Mouse (Mus musculus) embryonic facial prominence, embryonic 15.5 days (tissue): ENCODE measurements around the gene Klf14. TPM values are rescaled to one million over a fixed set of nuclear protein-coding genes. Genes with fewer than 3 reads are reported as not detected.
A peak's percentile ranks its signal among the peaks of the same experiment; 100 is the strongest.

Experiments used
- ATAC-seq: fragments of 200-750 bp; cut with Nextera tagmentation; 2 replicates; pipeline ENCODE4 v1.8.0; 2017; ENCODE audit warnings: low read depth, moderate TSS enrichment; ENCODE audit not compliant: insufficient number of reproducible peaks, low FRiP score, low TSS enrichment
- H3K27ac ChIP-seq: fragments of 300-500 bp; sonication (generic); replicated peaks from 2 replicates; pipeline ENCODE4 v1.5.1; 2015; ENCODE audit warnings: mild to moderate bottlenecking, inconsistent platforms
- H3K27me3 ChIP-seq: fragments of 300-500 bp; sonication (generic); 2 replicates; pipeline ENCODE4 v1.6.1; 2015; ENCODE audit warnings: inconsistent platforms
- H3K36me3 ChIP-seq: fragments of 300-500 bp; sonication (generic); 2 replicates; pipeline ENCODE4 v1.6.1; 2015; ENCODE audit warnings: mild to moderate bottlenecking, inconsistent platforms
- H3K4me1 ChIP-seq: fragments of 300-500 bp; sonication (generic); 2 replicates; pipeline ENCODE4 v1.6.1; 2015; ENCODE audit warnings: inconsistent platforms
- H3K4me2 ChIP-seq: fragments of 300-500 bp; sonication (generic); replicated peaks from 2 replicates; pipeline ENCODE4 v1.6.1; 2015; ENCODE audit warnings: mild to moderate bottlenecking, inconsistent platforms
- H3K4me3 ChIP-seq: fragments of 300-500 bp; sonication (generic); replicated peaks from 2 replicates; pipeline ENCODE4 v1.5.1; 2015; ENCODE audit warnings: mild to moderate bottlenecking, inconsistent platforms
- H3K9ac ChIP-seq: fragments of 300-500 bp; sonication (generic); 2 replicates; pipeline ENCODE4 v1.6.1; 2015; ENCODE audit warnings: inconsistent platforms
- H3K9me3 ChIP-seq: fragments of 300-500 bp; sonication (generic); replicated peaks from 2 replicates; pipeline ENCODE4 v1.6.1; 2016; ENCODE audit warnings: inconsistent platforms
- WGBS: fragments of 180-500 bp; shearing (Covaris S2); methylation state at CpG from one replicate; pipeline ENCODE4 v1.1.7; 2015; 5-methylcytosine and 5-hydroxymethylcytosine counted together
- polyA plus RNA-seq: library from polyadenylated mRNA; unstranded; fragments of >200 nt; fragmentation: Nextera tagmentation; extraction: Ambion mirVana; gene quantifications from 2 replicates; pipeline ENCODE4 v1.2.1, GENCODE M21; 2015

The Klf14 gene
- polyA plus RNA-seq, result 8.4 and 11.9 TPM in 2 replicates

DNA sequence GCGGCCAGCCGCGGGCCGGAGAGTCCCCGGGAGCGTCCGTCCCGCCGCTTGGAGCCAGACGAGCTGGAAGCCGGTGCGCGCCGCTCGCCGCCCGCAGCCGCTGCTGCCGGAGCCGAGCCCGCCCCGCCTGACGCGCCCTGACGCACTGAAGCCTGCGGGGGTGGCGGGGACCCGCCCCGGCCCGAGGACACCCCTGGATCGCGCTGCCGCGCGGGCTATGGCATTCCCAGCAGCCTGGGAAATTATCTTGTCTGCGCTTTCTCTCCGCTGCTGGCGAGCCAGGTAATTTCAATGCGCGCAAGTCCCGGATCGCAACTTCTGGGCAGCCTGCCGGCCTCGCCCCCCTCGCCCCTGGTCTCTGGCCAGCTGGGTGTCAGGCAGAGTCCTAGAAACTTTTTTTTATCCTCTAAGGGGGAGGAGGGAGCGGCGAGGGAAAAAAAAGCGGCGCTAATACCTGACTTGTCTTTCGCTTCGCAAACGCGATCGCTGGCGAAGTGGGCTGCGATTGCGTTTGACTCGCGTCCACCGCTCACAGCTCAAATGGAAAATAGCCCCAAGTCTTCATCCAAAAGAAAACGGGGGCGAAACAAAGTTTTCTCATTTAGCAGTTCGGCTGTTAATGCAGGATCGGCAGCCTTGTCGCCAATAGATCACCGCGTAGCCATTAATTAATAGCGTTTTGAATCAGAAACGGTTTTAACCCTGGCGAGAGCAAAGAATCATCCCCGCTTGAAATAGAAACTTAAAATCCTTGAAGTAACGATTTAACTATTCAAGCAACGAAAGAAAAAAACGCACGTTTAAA is at the start of gene Klf14:
Gene Klf14 (minus strand): TSS at position 343 of the 805 bp plus-strand sequence.
- peak within 1 kb of the TSS; percentile 54 for H3K4me3 ChIP-seq
- peak within 1 kb of the TSS; percentile 72 for H3K4me2 ChIP-seq
- H3K9ac ChIP-seq, result peak within 1 kb of the TSS; percentile 21; the same call in 1 of the 2 replicates
- H3K27ac ChIP-seq, result peak within 1 kb of the TSS; percentile 51; the same call in 1 of the 2 replicates
- H3K9me3 ChIP-seq, result peaks cover 25% of the 10 kb centered on the region
- H3K36me3 ChIP-seq, result peaks cover 10% of the 10 kb centered on the region; the same call in 1 of the 2 replicates
- peaks cover 47% of the 10 kb centered on the region for H3K27me3 ChIP-seq
- ATAC-seq, result peak; percentile 69
- WGBS, result under 1% methylated on average over 75 of the region's 75 CpGs
- H3K4me1 ChIP-seq, result peaks cover 9% of the 10 kb centered on the region; the same call in 1 of the 2 replicates

GRCm38 (mm10) chr6:31006111-31006600 is 47.3 kb upstream of the Klf14 start:
- no peak overlapping the region for H3K27ac ChIP-seq
- 52% methylated on average over 6 of the region's 6 CpGs for WGBS

DNA sequence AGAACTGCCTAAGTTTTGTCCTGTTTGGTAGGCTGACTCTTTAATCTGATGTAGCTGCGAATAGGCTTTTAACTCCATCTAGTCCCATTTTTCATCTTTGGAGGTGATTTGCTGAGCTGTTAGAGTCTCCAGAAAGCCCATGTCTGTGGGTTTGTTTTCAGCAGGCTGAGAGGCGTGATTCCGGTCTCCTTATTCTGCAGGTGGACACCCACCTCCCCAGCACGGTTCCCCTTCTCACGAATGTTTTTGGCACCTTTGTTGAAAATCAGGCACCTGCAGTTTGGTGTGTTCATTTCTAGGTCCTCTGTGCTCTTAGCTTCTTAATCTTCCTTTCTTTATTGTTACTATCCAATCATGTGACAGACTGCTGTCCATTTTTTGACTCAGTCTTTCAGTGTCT is 27.5 kb upstream of the Klf14 start:
- no peaks in the 10 kb centered on the region for H3K9me3 ChIP-seq
- H3K4me1 ChIP-seq, result peaks cover 8% of the 10 kb centered on the region
- no peak overlapping the region for H3K4me2 ChIP-seq
- 87% methylated on average over 5 of the region's 5 CpGs for WGBS
- no peaks in the 10 kb centered on the region for H3K36me3 ChIP-seq
- H3K9ac ChIP-seq, result no peak overlapping the region
- no peaks in the 10 kb centered on the region for H3K27me3 ChIP-seq
- ATAC-seq, result no peak
- H3K4me3 ChIP-seq, result no peak overlapping the region
- no peak overlapping the region for H3K27ac ChIP-seq

More at GRCm38 (mm10) chr6:31006111-31006600, 47.3 kb upstream of the Klf14 start:
- Histone ChIP-seq H3K9ac (no peak overlapping the region), H3K27me3 (no peaks in the 10 kb centered on the region), H3K4me3 (no peak overlapping the region), H3K4me2 (no peak overlapping the region), H3K36me3 (no peaks in the 10 kb centered on the region), H3K4me1 (peaks cover 8% of the 10 kb centered on the region; the same call in 1 of the 2 replicates), H3K9me3 (no peaks in the 10 kb centered on the region)
- no peak for ATAC-seq

DNA sequence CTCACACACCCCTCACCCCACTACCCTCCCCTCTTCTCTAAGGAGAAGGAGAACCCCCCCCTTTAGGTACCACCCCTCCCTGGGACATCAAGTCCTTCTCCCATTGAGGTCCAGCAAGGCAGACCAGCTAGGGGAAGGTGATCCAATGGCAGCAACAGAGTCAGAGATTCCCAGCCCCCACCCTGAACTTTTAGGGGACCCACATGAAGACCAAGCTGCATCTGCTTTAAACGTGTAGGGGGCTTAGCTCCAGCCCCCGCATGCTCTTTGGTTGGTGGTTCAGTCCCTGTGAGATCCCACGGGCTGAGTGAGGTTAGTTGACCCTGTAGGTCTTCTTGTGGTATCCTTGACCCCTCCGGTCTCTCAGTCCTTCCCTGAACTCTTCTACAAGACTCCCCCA is 24.1 kb upstream of the Klf14 start:
- Histone ChIP-seq H3K4me1 (peaks cover 8% of the 10 kb centered on the region), H3K4me3 (no peak overlapping the region), H3K9me3 (no peaks in the 10 kb centered on the region), H3K36me3 (no peaks in the 10 kb centered on the region), H3K4me2 (no peak overlapping the region), H3K27me3 (no peaks in the 10 kb centered on the region), H3K9ac (no peak overlapping the region), H3K27ac (no peak overlapping the region)
- WGBS, result 59% methylated on average over 4 of the region's 4 CpGs
- no peak for ATAC-seq

GRCm38 (mm10) chr6:30982372-30982980 is 23.6 kb upstream of the Klf14 start:
- WGBS, result 7% methylated on average over 13 of the region's 13 CpGs
- H3K27ac ChIP-seq, result peak overlapping the region; percentile 51; the same call in 1 of the 2 replicates
- peaks cover 8% of the 10 kb centered on the region for H3K4me1 ChIP-seq
- H3K9ac ChIP-seq, result no peak overlapping the region
- H3K4me3 ChIP-seq, result peak overlapping the region; percentile 37
- no peaks in the 10 kb centered on the region for H3K9me3 ChIP-seq
- no peaks in the 10 kb centered on the region for H3K36me3 ChIP-seq
- H3K4me2 ChIP-seq, result peak overlapping the region; percentile 46
- no peaks in the 10 kb centered on the region for H3K27me3 ChIP-seq
- no peak for ATAC-seq

DNA sequence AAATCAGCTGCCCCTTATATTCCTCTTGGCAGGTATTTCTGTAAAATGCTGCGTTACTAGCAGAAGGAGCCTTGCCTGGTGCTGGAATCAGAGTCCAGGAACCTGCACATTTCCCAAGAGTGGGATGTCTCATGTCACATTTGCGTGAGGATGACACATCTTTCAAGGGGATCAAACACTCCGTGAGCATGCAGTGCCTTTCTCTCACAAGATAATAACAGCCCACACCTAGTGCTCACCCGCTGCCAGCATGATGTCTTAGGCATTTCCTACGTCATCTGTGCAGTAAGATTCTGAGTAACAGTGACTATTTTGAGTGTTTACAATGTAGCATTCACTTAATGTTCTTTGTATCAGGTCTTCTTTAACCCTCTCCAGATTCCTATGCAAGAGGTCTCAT is 22.5 kb upstream of the Klf14 start:
- Histone ChIP-seq H3K4me2 (no peak overlapping the region), H3K4me3 (no peak overlapping the region), H3K4me1 (peaks cover 8% of the 10 kb centered on the region), H3K27ac (no peak overlapping the region; the same call in 1 of the 2 replicates), H3K36me3 (no peaks in the 10 kb centered on the region), H3K9me3 (no peaks in the 10 kb centered on the region), H3K27me3 (no peaks in the 10 kb centered on the region), H3K9ac (no peak overlapping the region)
- no peak for ATAC-seq
- 82% methylated on average over 5 of the region's 5 CpGs for WGBS

DNA sequence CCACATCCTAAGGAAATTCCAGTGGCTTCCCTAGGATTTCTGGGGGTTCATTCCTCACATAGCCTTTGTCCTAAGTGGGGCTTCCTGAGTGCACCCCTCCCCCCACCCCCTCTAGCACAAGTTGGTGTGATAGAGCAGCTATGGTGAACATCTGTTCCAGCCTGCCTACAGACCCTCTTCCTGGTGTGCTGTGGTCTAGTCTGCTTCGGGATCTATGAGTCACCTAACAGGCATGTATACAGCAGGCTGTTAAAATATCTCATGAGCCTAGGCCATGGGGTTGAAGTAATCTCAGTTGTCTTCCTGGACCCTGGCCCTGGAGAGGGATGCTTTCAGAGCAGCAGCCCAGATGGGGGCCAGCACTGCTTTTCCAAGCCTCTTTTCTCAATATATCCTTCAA is 19.7 kb upstream of the Klf14 start:
- ATAC-seq, result no peak
- H3K9ac ChIP-seq, result no peak overlapping the region
- no peaks in the 10 kb centered on the region for H3K36me3 ChIP-seq
- no peak overlapping the region for H3K4me3 ChIP-seq
- H3K9me3 ChIP-seq, result no peaks in the 10 kb centered on the region
- H3K27me3 ChIP-seq, result no peaks in the 10 kb centered on the region
- H3K4me2 ChIP-seq, result no peak overlapping the region
- H3K27ac ChIP-seq, result no peak overlapping the region
- 29% methylated on average over 1 of the region's 1 CpGs for WGBS
- peaks cover 8% of the 10 kb centered on the region for H3K4me1 ChIP-seq

DNA sequence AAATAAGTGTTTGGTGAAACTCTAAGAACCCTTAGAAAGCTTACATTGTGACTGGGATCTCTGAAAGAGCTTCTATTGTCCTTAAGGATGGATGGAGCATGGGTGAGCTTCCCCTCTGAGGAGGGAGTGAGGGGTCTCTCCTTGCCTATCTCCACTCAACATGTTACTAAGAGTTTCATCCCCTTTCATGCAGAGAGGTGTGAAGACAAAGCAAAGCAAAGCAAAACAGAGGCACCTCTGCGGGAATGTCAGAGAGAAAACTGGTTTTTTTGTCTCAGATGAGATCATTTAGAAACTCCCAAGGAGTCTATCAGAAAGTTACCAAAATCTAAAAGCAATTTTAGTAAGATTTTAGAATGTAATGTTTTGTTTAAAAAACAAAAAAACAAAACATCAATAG is 13.2 kb upstream of the Klf14 start:
- H3K9ac ChIP-seq, result no peak overlapping the region
- H3K9me3 ChIP-seq, result no peaks in the 10 kb centered on the region
- H3K36me3 ChIP-seq, result no peaks in the 10 kb centered on the region
- WGBS, result 82% methylated on average over 1 of the region's 1 CpGs
- H3K4me1 ChIP-seq, result no peaks in the 10 kb centered on the region
- H3K27me3 ChIP-seq, result 0 out of 2 replicates have a peak, but pooled peaks cover 4% of the 10 kb centered on the region
- no peak overlapping the region for H3K4me3 ChIP-seq
- no peak overlapping the region for H3K4me2 ChIP-seq
- no peak overlapping the region for H3K27ac ChIP-seq
- no peak for ATAC-seq

DNA sequence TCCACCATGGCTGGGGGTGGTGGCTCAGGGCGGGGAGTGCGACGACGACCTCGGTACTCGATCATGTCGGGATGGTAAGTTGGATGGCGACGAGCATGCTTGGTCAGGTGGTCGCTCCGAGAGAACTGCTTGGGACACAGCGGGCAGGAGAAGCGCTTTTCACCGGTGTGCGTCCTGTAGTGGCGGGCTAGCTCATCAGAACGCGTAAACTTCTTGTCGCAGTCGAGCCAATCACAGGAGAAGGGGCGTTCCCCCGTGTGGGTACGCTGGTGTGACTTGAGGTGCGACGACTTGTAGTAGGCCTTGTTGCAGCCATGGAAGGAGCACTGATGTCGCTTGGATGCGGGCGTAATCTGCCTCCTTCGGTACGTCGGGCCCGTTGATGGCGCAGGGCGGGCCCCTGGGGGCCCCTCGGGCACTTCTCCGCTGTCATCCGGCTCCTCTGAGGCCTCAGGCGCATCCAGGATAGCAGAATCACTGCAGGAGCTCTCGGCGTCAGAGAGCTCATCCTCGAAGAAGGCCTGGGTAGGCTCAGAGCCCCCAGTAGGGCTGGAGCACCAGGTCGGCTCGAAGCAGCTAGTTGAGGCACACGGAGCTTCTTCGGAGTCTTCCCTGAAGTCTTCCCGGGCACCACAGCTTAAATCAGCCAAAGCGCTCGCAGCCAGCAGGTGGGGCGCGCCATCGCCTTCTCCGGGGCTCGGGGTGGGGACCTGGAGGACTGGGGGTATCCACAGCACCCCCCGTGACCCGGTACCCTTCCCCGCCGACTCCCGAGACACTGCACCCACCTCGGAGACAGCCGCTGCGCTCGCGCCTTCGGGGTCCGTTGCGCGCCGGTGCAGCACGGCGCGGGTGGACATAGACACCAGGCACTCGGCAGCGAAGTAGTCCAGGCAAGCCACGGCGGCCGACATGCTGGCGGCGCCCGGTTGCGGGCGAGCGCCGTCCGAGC is 818 bp downstream of the Klf14 start:
- Histone ChIP-seq H3K27me3 (peaks cover 40% of the 10 kb centered on the region), H3K36me3 (peaks cover 10% of the 10 kb centered on the region; the same call in 1 of the 2 replicates), H3K4me1 (peaks cover 9% of the 10 kb centered on the region; the same call in 1 of the 2 replicates), H3K4me3 (peak overlapping the region; percentile 54), H3K27ac (peak overlapping the region; percentile 51; the same call in 1 of the 2 replicates), H3K9ac (no peak overlapping the region), H3K4me2 (peak overlapping the region; percentile 72), H3K9me3 (peaks cover 25% of the 10 kb centered on the region)
- WGBS, result 3% methylated on average over 84 of the region's 84 CpGs
- ATAC-seq, result no peak

GRCm38 (mm10) chr6:30939264-30939663 is 19.6 kb downstream of the Klf14 start:
- Histone ChIP-seq H3K4me3 (no peak overlapping the region), H3K36me3 (no peaks in the 10 kb centered on the region), H3K4me1 (no peaks in the 10 kb centered on the region), H3K9me3 (no peaks in the 10 kb centered on the region), H3K9ac (no peak overlapping the region), H3K27me3 (no peaks in the 10 kb centered on the region), H3K4me2 (no peak overlapping the region), H3K27ac (no peak overlapping the region)
- no peak for ATAC-seq
- 61% methylated on average over 5 of the region's 5 CpGs for WGBS
